Mouse (Mus musculus) cerebellum, adult 8-10 months (tissue): ENCODE data around the gene Usp16.

Experiments
- DNase-seq: peaks from one replicate; pipeline ENCODE4 v3.0.0; 2022

Usp16 gene

GRCm38 (mm10) chr16:87454419-87455179, at the start of gene Usp16:
Usp16 (plus strand) TSS chr16:87454703.
- DNase-seq = peak; percentile 90

GRCm38 (mm10) chr16:87405001-87405400, 49.5 kb upstream of the Usp16 start:
- no peak for DNase-seq

- DNase-seq = no peak
These were observed 33.8 kb upstream of the Usp16 start for GRCm38 (mm10) chr16:87420662-87421061.

GRCm38 (mm10) chr16:87427516-87427915, 27.0 kb upstream of the Usp16 start:
- DNase-seq = no peak

GRCm38 (mm10) chr16:87432033-87432814, 22.3 kb upstream of the Usp16 start, which contains the start of gene Ltn1:
Ltn1 (minus strand) TSS chr16:87432612.
- peak; percentile 98 for DNase-seq

GRCm38 (mm10) chr16:87434266-87434665, 20.2 kb upstream of the Usp16 start:
- no peak for DNase-seq

GRCm38 (mm10) chr16:87434946-87435345, 19.6 kb upstream of the Usp16 start:
- no peak for DNase-seq

GRCm38 (mm10) chr16:87435411-87436205, 18.9 kb upstream of the Usp16 start:
- no peak for DNase-seq

- no peak for DNase-seq
These were observed 17.4 kb upstream of the Usp16 start for GRCm38 (mm10) chr16:87437096-87437495.

GRCm38 (mm10) chr16:87438697-87439096, 15.8 kb upstream of the Usp16 start:
- DNase-seq = no peak

- peak; percentile 90 for DNase-seq
These were observed 14.3 kb upstream of the Usp16 start, which contains the start of gene Rwdd2b for GRCm38 (mm10) chr16:87440184-87440686. Rwdd2b (minus strand) TSS chr16:87440573.

GRCm38 (mm10) chr16:87441089-87441488, 13.4 kb upstream of the Usp16 start:
- DNase-seq = no peak

- DNase-seq = no peak
These were observed 12.2 kb upstream of the Usp16 start for GRCm38 (mm10) chr16:87442291-87442690.

GRCm38 (mm10) chr16:87443245-87443644, 11.3 kb upstream of the Usp16 start:
- DNase-seq = no peak

GRCm38 (mm10) chr16:87444071-87444470, 10.4 kb upstream of the Usp16 start:
- DNase-seq = no peak

GRCm38 (mm10) chr16:87445110-87445509, 9.4 kb upstream of the Usp16 start:
- no peak for DNase-seq

- DNase-seq = no peak
These were observed 9.0 kb upstream of the Usp16 start for GRCm38 (mm10) chr16:87445528-87445927.

- no peak for DNase-seq
These were observed 1.3 kb upstream of the Usp16 start for GRCm38 (mm10) chr16:87453226-87453625.

GRCm38 (mm10) chr16:87455180-87455611, 693 bp downstream of the Usp16 start:
- no peak for DNase-seq

GRCm38 (mm10) chr16:87458752-87459151, 4.2 kb downstream of the Usp16 start:
- DNase-seq = no peak

GRCm38 (mm10) chr16:87470579-87470978, 16.1 kb downstream of the Usp16 start:
- DNase-seq = no peak

GRCm38 (mm10) chr16:87484367-87484766, 29.9 kb downstream of the Usp16 start:
- DNase-seq = no peak

GRCm38 (mm10) chr16:87486739-87487138, 32.2 kb downstream of the Usp16 start:
- no peak for DNase-seq
